Mouse (Mus musculus) MEL (cell line): Measurements from ENCODE around the gene Sox1. TPM values are rescaled to one million over a fixed set of nuclear protein-coding genes. Genes with fewer than 3 reads are reported as not detected.

Source experiments
- DNase-seq: peaks from one replicate; pipeline ENCODE4 v3.0.0; 2011; ENCODE audit warnings: low read depth, low spot score
- H3K27ac ChIP-seq: 2 replicates; pipeline ENCODE4 v1.5.1; 2012; ENCODE audit warnings: low read depth, mild to moderate bottlenecking, control low read depth, low read length, moderate library complexity; ENCODE audit not compliant: control insufficient read depth
- H3K27me3 ChIP-seq, 2 experiments: fragments of 150-350 bp in 1 of 2; sonication (generic) in 1 of 2; 2 replicates each; pipeline ENCODE4 v1.6.1; 2012; ENCODE audit warnings: low read length in 2 of 2, mild to moderate bottlenecking in 2 of 2, improper control_type of control experiment in 1 of 2, moderate library complexity in 1 of 2; ENCODE audit not compliant: insufficient read depth in 2 of 2, control insufficient read depth in 1 of 2
- H3K36me3 ChIP-seq, 2 experiments: 2 replicates each; pipeline ENCODE4 v1.6.1; 2012 to 2014; ENCODE audit warnings: low read length in 2 of 2, improper control_type of control experiment in 1 of 2, inconsistent platforms in 1 of 2, mild to moderate bottlenecking in 1 of 2; ENCODE audit not compliant: insufficient read depth in 2 of 2, control insufficient read depth in 1 of 2
- H3K4me1 ChIP-seq, 2 experiments: fragments of 150-350 bp in 1 of 2; sonication (generic) in 1 of 2; 2 replicates each; pipeline ENCODE4 v1.6.1; 2012; ENCODE audit warnings: low read length in 2 of 2, improper control_type of control experiment in 1 of 2, mild to moderate bottlenecking in 1 of 2; ENCODE audit not compliant: insufficient read depth in 2 of 2, control insufficient read depth in 1 of 2
- H3K4me3 ChIP-seq, 2 experiments: fragments of 150-350 bp in 1 of 2; sonication (generic) in 1 of 2; 2 replicates each; pipeline ENCODE4 v1.5.1; 2012; ENCODE audit warnings: low read depth in 2 of 2, low read length in 2 of 2, mild to moderate bottlenecking in 2 of 2, moderate library complexity in 2 of 2, control low read depth in 1 of 2, improper control_type of control experiment in 1 of 2; ENCODE audit not compliant: control insufficient read depth in 1 of 2, insufficient read depth in 1 of 2
- H3K79me2 ChIP-seq: 2 replicates; pipeline ENCODE4 v1.6.1; 2012; ENCODE audit warnings: mild to moderate bottlenecking, low read length, moderate library complexity; ENCODE audit not compliant: control insufficient read depth, poor library complexity, insufficient read depth
- H3K9ac ChIP-seq: 2 replicates; pipeline ENCODE4 v1.6.1; 2012; ENCODE audit warnings: low read depth, mild to moderate bottlenecking, control low read depth, low read length, moderate library complexity; ENCODE audit not compliant: control insufficient read depth, poor library complexity, severe bottlenecking
- H3K9me3 ChIP-seq: fragments of 150-350 bp; sonication (generic); replicated peaks from 2 replicates; pipeline ENCODE4 v1.6.1; 2012; ENCODE audit warnings: mild to moderate bottlenecking, low read length, improper control_type of control experiment, moderate library complexity; ENCODE audit not compliant: insufficient read depth
- BHLHE40 ChIP-seq: IDR thresholded peaks from 2 replicates; pipeline ENCODE4 v1.6.1; 2012; ENCODE audit warnings: low read depth, mild to moderate bottlenecking, inconsistent platforms, low read length, improper control_type of control experiment, borderline replicate concordance
- CHD2 ChIP-seq: IDR thresholded peaks from 2 replicates; pipeline ENCODE4 v1.6.1; 2011; ENCODE audit warnings: low read length, improper control_type of control experiment
- E2F4 ChIP-seq: IDR thresholded peaks from 2 replicates; pipeline ENCODE4 v1.6.1; 2011; ENCODE audit warnings: low read depth, low read length, improper control_type of control experiment, borderline replicate concordance
- EP300 ChIP-seq, 2 experiments: IDR thresholded peaks; 2 replicates each; pipeline ENCODE4 v1.6.1; 2011; ENCODE audit warnings: improper control_type of control experiment in 2 of 2, low read length in 2 of 2, low read depth in 1 of 2, mild to moderate bottlenecking in 1 of 2
- ETS1 ChIP-seq: IDR thresholded peaks from 2 replicates; pipeline ENCODE4 v1.6.1; 2012; ENCODE audit warnings: low read depth, mild to moderate bottlenecking, inconsistent platforms, low read length, improper control_type of control experiment, moderate library complexity
- JUND ChIP-seq: IDR thresholded peaks from 2 replicates; pipeline ENCODE4 v1.6.1; 2011; ENCODE audit warnings: low read depth, mild to moderate bottlenecking, improper control_type of control experiment, low read length
- MAZ ChIP-seq: IDR thresholded peaks from 2 replicates; pipeline ENCODE4 v1.6.1; 2012; ENCODE audit warnings: low read depth, mild to moderate bottlenecking, inconsistent platforms, low read length, improper control_type of control experiment
- MEF2A ChIP-seq: IDR thresholded peaks from 2 replicates; pipeline ENCODE4 v1.6.1; 2014; ENCODE audit warnings: low read depth, mild to moderate bottlenecking, inconsistent platforms, low read length, improper control_type of control experiment; ENCODE audit not compliant: poor library complexity, insufficient replicate concordance, severe bottlenecking; ENCODE audit errors: extremely low read depth
- MXI1 ChIP-seq: IDR thresholded peaks from 2 replicates; pipeline ENCODE4 v1.6.1; 2011; ENCODE audit warnings: mild to moderate bottlenecking, low read depth, low read length, improper control_type of control experiment
- MYC ChIP-seq: IDR thresholded peaks from 2 replicates; pipeline ENCODE4 v1.6.1; 2011; ENCODE audit warnings: low read depth, mild to moderate bottlenecking, low read length, improper control_type of control experiment, moderate library complexity
- NRF1 ChIP-seq: IDR thresholded peaks from 2 replicates; pipeline ENCODE4 v1.6.1; 2014; ENCODE audit warnings: low read depth, mild to moderate bottlenecking, inconsistent platforms, low read length, improper control_type of control experiment, moderate library complexity; ENCODE audit not compliant: poor library complexity, insufficient read depth, severe bottlenecking
- POLR2AphosphoS2 ChIP-seq: IDR thresholded peaks from 2 replicates; pipeline ENCODE4 v1.6.1; 2011; ENCODE audit warnings: low read length, improper control_type of control experiment
- RAD21 ChIP-seq: IDR thresholded peaks from 2 replicates; pipeline ENCODE4 v1.6.1; 2011; ENCODE audit warnings: mild to moderate bottlenecking, low read depth, low read length, improper control_type of control experiment
- TAL1 ChIP-seq: IDR thresholded peaks from 2 replicates; pipeline ENCODE4 v1.6.1; 2012; ENCODE audit warnings: mild to moderate bottlenecking, inconsistent platforms, low read length, moderate library complexity, mixed read lengths
- TCF12 ChIP-seq: IDR thresholded peaks from 2 replicates; pipeline ENCODE4 v1.6.1; 2014; ENCODE audit warnings: low read depth, mild to moderate bottlenecking, inconsistent platforms, low read length, improper control_type of control experiment, moderate library complexity
- UBTF ChIP-seq: IDR thresholded peaks from 2 replicates; pipeline ENCODE4 v1.6.1; 2012; ENCODE audit warnings: low read depth, mild to moderate bottlenecking, inconsistent platforms, low read length, improper control_type of control experiment, moderate library complexity, borderline replicate concordance; ENCODE audit not compliant: insufficient read depth
- USF1 ChIP-seq: IDR thresholded peaks from 2 replicates; pipeline ENCODE4 v1.6.1; 2014; ENCODE audit warnings: low read depth, mild to moderate bottlenecking, inconsistent platforms, low read length, improper control_type of control experiment, moderate library complexity
- USF2 ChIP-seq, 2 experiments: IDR thresholded peaks; 2 replicates each; pipeline ENCODE4 v1.6.1; 2011 to 2012; ENCODE audit warnings: improper control_type of control experiment in 2 of 2, low read length in 2 of 2, borderline replicate concordance in 1 of 2, inconsistent platforms in 1 of 2, low read depth in 1 of 2, mild to moderate bottlenecking in 1 of 2; ENCODE audit not compliant: insufficient read depth in 1 of 2
- ZC3H11A ChIP-seq: IDR thresholded peaks from 2 replicates; pipeline ENCODE4 v1.6.1; 2012; ENCODE audit warnings: low read depth, mild to moderate bottlenecking, inconsistent platforms, low read length, improper control_type of control experiment
- ZKSCAN1 ChIP-seq: IDR thresholded peaks from 2 replicates; pipeline ENCODE4 v1.6.1; 2012; ENCODE audit warnings: low read depth, mild to moderate bottlenecking, inconsistent platforms, low read length, improper control_type of control experiment, moderate library complexity
- polyA plus RNA-seq, 2 experiments: library from polyadenylated mRNA; stranded (reverse) in 1 of 2; unstranded in 1 of 2; fragments of >175 nt in 1 of 2; fragments of >200 nt in 1 of 2; gene quantifications; 2 replicates each; pipeline versions ENCODE4 v1.2.1 to v1.2.4; 2012; ENCODE audit warnings: low replicate concordance in 2 of 2, low read depth in 1 of 2; ENCODE audit not compliant: insufficient read length in 2 of 2, insufficient read depth in 1 of 2, missing spikeins in 1 of 2
- total RNA-seq: library from RNA; depleted of rRNA; stranded (reverse); fragments of 300-350 nt; gene quantifications from 2 replicates; pipeline ENCODE4 v1.2.3, GENCODE M21; 2012

The Sox1 gene
- total and polyA plus RNA-seq, 3 experiments = not detected

DNA sequence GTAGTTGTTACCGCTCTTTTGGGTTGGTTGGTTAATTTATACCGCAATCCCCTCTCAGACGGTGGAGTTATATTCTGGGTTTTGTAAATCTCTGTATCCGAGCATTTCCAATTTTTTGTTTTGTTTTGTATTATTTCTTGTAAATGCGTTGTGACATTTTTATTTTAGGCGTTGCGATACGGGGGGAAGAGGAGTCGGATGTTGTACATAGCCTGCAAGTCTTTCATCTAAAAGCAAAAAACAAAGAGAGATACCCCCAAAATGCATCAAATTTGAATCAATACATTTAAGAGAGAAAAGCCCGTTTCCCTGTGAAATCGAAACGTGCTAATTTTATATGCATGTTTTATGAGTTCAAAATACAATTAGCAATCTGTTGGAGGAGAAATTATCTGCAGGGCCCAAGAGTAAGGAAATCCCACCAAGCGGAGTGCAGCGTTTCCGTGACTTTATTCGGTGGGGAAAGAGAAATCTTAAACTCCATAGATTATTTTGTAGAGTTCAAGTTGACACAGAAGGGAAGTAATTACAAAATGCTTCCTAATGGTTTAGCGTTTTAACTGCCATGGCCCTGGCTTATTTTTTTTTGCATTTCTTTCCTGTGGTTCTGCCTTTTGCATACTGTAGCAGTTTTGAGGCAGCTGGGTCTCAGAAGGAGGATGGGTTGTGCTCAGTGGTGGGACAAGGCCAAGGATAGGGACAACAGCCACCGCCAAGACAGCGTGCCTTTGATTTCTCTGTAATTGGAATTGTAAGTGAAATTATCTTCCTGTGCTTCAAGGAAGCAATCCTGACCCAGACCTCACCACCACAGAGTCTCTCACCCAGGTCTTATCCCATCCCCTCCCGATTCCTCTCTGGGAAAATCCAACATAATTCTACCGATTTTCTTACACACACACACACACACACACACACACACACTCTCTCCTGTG is 3.2 kb downstream of the Sox1 start:
- no peaks in the 10 kb centered on the region for H3K4me1 ChIP-seq
- no peaks in the 10 kb centered on the region for H3K79me2 ChIP-seq
- DNase-seq = no peak
- TF ChIP-seq POLR2AphosphoS2 (no peak), USF2 (IDR thresholded peaks at IDR 0.05; ENCODE audit: borderline replicate concordance in 1 of 2, insufficient read depth in 1 of 2, low read depth in 1 of 2, low read length in 2 of 2) (no peak), MXI1 (no peak), E2F4 (no peak), MEF2A (no peak), ZKSCAN1 (no peak), ZC3H11A (no peak), TAL1 (no peak), MAZ (no peak), BHLHE40 (no peak), ETS1 (no peak), CHD2 (no peak), TCF12 (no peak), RAD21 (no peak), NRF1 (no peak)
- H3K9ac ChIP-seq = no peak overlapping the region
- H3K9me3 ChIP-seq = no peaks in the 10 kb centered on the region
- no peak overlapping the region for H3K27ac ChIP-seq
- H3K27me3 ChIP-seq = no peaks in the 10 kb centered on the region
- H3K4me3 ChIP-seq = no peak overlapping the region
- no peaks in the 10 kb centered on the region for H3K36me3 ChIP-seq

DNA sequence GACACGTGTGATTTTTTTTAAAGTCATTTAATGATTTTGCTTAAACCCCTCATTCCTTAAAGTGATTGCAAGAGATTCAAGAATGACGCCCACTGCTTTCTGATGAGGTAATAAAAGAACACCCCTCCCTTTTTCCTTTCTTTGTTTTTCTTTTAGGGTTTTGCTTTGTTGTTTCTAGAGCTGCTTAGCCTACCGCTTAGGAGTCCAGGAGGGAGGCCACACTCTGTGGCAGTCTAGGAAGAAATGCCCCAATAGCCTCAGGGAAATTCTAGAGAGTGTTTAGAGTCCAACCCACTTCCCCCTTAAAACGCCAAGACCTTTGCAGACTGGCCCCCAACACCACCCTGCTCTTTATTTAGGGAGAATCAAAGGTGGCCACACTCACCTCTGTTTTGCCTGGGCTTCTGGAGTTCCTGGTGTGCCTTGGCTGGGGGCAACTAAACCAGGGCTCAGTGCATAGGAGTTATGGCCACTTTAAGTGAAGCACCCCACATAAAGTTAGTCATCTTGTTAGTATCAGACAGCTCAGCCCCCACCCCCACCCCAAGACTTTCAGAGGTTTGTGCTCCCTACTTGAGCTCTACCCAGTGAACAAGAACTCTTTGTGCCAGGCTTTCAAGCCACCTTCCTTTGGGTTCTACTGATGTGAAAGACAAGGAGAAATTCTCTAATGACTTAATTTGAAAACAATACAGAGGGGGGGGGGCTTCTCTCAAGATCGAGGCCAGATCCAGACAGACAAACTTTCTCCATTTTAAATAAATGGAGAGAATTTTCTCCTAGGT is 4.5 kb downstream of the Sox1 start:
- no peaks in the 10 kb centered on the region for H3K4me1 ChIP-seq
- no peak overlapping the region for H3K9ac ChIP-seq
- H3K27ac ChIP-seq = no peak overlapping the region
- no peaks in the 10 kb centered on the region for H3K36me3 ChIP-seq
- no peaks in the 10 kb centered on the region for H3K9me3 ChIP-seq
- no peaks in the 10 kb centered on the region for H3K79me2 ChIP-seq
- H3K27me3 ChIP-seq = no peaks in the 10 kb centered on the region
- no peak overlapping the region for H3K4me3 ChIP-seq
- no peak for TF ChIP-seq MYC
- TF ChIP-seq JUND = no peak
- TF ChIP-seq USF1 = no peak
- TF ChIP-seq MXI1 = no peak
- TF ChIP-seq EP300 (IDR thresholded peaks at IDR 0.05; ENCODE audit: low read depth in 1 of 2, low read length in 2 of 2) = no peak
- no peak for TF ChIP-seq UBTF
- no peak for DNase-seq
